Mouse (Mus musculus) ES-E14 (cell line): ENCODE results near the gene Aff1. TPM values are rescaled to one million over a fixed set of nuclear protein-coding genes. Genes with fewer than 3 reads are reported as not detected.
A peak's percentile ranks its signal among the peaks of the same experiment; 100 is the strongest.

ENCODE experiments used
- DNase-seq: peaks from one replicate; pipeline ENCODE4 v3.0.0-alpha.2; 2013; ENCODE audit warnings: low read depth, low spot score
- H3K27ac ChIP-seq: 2 replicates; pipeline ENCODE4 v1.5.1; 2012; ENCODE audit warnings: low read depth, mild to moderate bottlenecking, low read length, moderate library complexity, mixed read lengths; ENCODE audit not compliant: poor library complexity, insufficient read depth, severe bottlenecking
- H3K36me3 ChIP-seq: 2 replicates; pipeline ENCODE4 v1.6.1; 2012; ENCODE audit warnings: mild to moderate bottlenecking, low read length, moderate library complexity, mixed read lengths; ENCODE audit not compliant: control insufficient read depth, poor library complexity, insufficient read depth, severe bottlenecking
- H3K4me1 ChIP-seq, 2 experiments: fragments of 150-350 bp in 1 of 2; sonication (generic) in 1 of 2; 2 replicates each; pipeline ENCODE4 v1.6.1; 2012; ENCODE audit warnings: low read length in 2 of 2, mild to moderate bottlenecking in 1 of 2, mixed read lengths in 1 of 2; ENCODE audit not compliant: control insufficient read depth in 2 of 2, insufficient read depth in 2 of 2, poor library complexity in 1 of 2
- H3K4me3 ChIP-seq, 2 experiments: fragments of 150-350 bp in 1 of 2; sonication (generic) in 1 of 2; 2 replicates each; pipeline ENCODE4 v1.5.1; 2012; ENCODE audit warnings: low read length in 2 of 2, low read depth in 1 of 2, mild to moderate bottlenecking in 1 of 2, mixed read lengths in 1 of 2; ENCODE audit not compliant: insufficient read depth in 1 of 2, poor library complexity in 1 of 2, severe bottlenecking in 1 of 2
- H3K9ac ChIP-seq: 2 replicates; pipeline ENCODE4 v1.6.1; 2012; ENCODE audit warnings: low read depth, mild to moderate bottlenecking, low read length, mixed read lengths; ENCODE audit not compliant: poor library complexity, insufficient read depth, severe bottlenecking
- H3K9me3 ChIP-seq: fragments of 150-350 bp; sonication (generic); 2 replicates; pipeline ENCODE4 v1.6.1; 2012; ENCODE audit warnings: low read depth, mild to moderate bottlenecking, low read length; ENCODE audit not compliant: control insufficient read depth, insufficient read depth
- CHD2 ChIP-seq: IDR thresholded peaks from 2 replicates; pipeline ENCODE4 v1.6.1; 2014; ENCODE audit warnings: mild to moderate bottlenecking, low read depth, low read length, inconsistent platforms
- HCFC1 ChIP-seq: IDR thresholded peaks from 2 replicates; pipeline ENCODE4 v1.6.1; 2012; ENCODE audit warnings: low read length, inconsistent platforms, borderline replicate concordance; ENCODE audit not compliant: insufficient read depth
- MAFK ChIP-seq: IDR thresholded peaks from 2 replicates; pipeline ENCODE4 v1.6.1; 2014; ENCODE audit warnings: mild to moderate bottlenecking, low read depth, low read length, inconsistent platforms; ENCODE audit not compliant: insufficient read depth
- ZC3H11A ChIP-seq: IDR thresholded peaks from 2 replicates; pipeline ENCODE4 v1.6.1; 2012; ENCODE audit warnings: low read depth, mild to moderate bottlenecking, inconsistent platforms, low read length, borderline replicate concordance
- ZNF384 ChIP-seq: IDR thresholded peaks from 2 replicates; pipeline ENCODE4 v1.6.1; 2012; ENCODE audit warnings: low read depth, low read length, inconsistent platforms
- in situ Hi-C, 2 experiments: fragments of 600-800 bp; cut with MboI; formaldehyde crosslinking; loops; one replicate each; pipeline ENCODE4 v1.15.1; 2025; ENCODE audit warnings: low sequenced_read_pairs in 2 of 2, inconsistent platforms in 1 of 2; ENCODE audit not compliant: unreplicated experiment in 2 of 2
- total RNA-seq: library from RNA; depleted of rRNA; stranded (reverse); fragments of 300-350 nt; gene quantifications from 2 replicates; pipeline ENCODE4 v1.2.3, GENCODE M21; 2012; rRNA removed

The Aff1 gene
- 21.2 and 26.0 TPM in 2 replicates for total RNA-seq

DNA sequence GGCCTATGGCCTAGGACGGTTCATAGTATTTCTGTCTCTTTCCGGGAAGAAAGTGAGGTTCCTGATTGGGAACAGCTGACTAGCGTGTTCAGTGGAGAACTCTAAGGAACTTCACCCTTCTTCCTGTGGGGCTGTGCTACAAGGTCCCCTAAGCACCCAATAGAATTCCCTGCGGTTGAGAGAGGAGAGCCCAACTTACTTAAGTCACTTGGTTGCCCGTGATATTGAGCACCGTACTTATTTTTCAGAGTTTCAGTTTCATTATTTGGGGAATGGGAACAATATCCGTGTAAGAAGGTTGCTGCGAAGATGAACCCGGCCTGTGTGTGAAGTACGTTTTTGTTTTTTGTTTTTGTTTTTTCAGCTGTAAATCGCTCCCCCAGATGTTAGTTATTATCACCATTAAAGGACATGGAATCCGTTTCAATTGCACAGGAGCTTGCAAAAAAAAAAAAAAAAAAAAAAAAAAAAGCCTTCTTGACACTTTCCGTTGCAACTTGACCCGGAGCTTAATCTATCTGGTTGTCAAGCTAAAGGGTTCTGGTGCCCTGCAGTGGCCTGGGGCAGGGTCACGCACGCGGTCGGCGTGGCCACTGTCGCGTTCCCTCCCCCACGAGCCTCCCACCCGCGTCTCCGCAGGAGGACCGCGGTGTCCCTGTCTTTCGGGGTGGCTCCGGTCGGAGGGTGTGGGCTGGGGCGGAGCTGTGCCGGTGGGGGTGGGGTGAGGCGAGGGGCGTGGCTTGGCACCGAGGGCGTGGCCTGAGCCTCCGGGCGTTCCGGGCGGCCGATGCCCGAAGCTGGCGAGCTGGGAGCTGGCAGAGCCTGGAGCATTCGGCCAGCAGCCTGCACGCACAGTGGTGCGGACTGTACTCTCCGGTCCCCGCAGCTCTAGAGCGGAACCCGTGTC is at the start of gene Aff1:
Gene Aff1 (plus strand): TSS at position 751 of the 907 bp plus-strand sequence.
- no peaks in the 10 kb centered on the region for H3K36me3 ChIP-seq
- H3K4me3 ChIP-seq, result peak within 1 kb of the TSS; percentile 88 to 99
- TF ChIP-seq HCFC1, result 0 out of 2 replicates have a peak, but pooled peaks have one; percentile 44
- TF ChIP-seq ZC3H11A, result no peak
- TF ChIP-seq ZNF384, result peak; percentile 97
- peaks cover 0 to 5% of the 10 kb centered on the region in 2 experiments; a peak in 2 of 4 replicates for H3K4me1 ChIP-seq
- in situ Hi-C loops, result no loop called here
- no peaks in the 10 kb centered on the region for H3K9me3 ChIP-seq
- H3K27ac ChIP-seq, result peak within 1 kb of the TSS; percentile 60
- H3K9ac ChIP-seq, result peak within 1 kb of the TSS; percentile 69
- DNase-seq, result peak; percentile 60

DNA sequence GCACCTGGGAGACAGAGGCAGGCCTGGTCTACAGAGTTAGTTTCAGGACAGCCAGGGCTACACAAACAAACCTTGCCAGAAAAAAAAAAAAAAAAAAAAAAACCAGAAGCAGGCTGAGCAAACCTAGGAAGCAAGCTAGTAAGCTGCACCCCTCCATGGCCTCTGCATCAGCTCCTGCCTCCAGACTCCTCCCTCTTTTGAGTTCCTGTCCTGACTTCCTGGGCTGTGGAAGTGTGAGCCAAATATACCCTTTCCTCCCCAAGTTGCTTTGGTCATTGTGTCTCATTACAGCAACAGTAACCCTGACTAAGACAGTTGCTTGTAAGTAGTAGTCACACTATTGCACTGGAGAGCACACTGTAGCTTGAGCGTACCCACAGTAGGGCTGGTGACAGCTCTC is 48.0 kb upstream of the Aff1 start:
- TF ChIP-seq ZNF384 (no peak), ZC3H11A (no peak), HCFC1 (no peak), MAFK (no peak), CHD2 (no peak)
- Histone ChIP-seq H3K27ac (no peak overlapping the region), H3K36me3 (no peaks in the 10 kb centered on the region), H3K4me1 (peaks cover 0 to 5% of the 10 kb centered on the region in 2 experiments; a peak in 1 of 4 replicates), H3K4me3 (no peak overlapping the region), H3K9me3 (no peaks in the 10 kb centered on the region), H3K9ac (no peak overlapping the region)
- DNase-seq, result no peak
- in situ Hi-C loops, result no loop called here

DNA sequence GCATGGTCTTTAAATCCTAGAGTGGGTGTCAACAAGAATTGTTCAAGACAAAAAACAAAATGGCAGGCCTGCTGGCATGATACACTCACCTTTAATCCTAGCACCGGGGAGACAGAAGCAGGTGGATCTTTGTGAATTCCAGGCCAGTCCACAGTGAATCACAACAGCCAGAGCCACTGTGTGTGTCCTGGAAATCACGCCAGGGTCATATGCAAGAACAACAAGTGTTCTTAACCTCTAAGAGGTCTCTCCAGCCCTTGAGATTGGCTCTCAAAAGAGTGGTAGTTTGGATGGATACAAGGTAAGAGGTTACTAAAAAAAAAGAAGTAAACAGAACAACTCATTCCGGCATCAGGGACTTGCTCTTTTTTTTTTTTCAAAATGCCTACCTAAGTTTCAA is 44.9 kb upstream of the Aff1 start:
- Histone ChIP-seq H3K4me3 (no peak overlapping the region), H3K4me1 (peaks cover 0 to 2% of the 10 kb centered on the region in 2 experiments; a peak in 1 of 4 replicates), H3K27ac (no peak overlapping the region), H3K36me3 (no peaks in the 10 kb centered on the region), H3K9ac (no peak overlapping the region), H3K9me3 (no peaks in the 10 kb centered on the region)
- in situ Hi-C loops, result no loop called here
- TF ChIP-seq HCFC1, result no peak
- TF ChIP-seq ZNF384, result no peak
- no peak for TF ChIP-seq ZC3H11A
- no peak for TF ChIP-seq MAFK
- TF ChIP-seq CHD2, result no peak
- no peak for DNase-seq

DNA sequence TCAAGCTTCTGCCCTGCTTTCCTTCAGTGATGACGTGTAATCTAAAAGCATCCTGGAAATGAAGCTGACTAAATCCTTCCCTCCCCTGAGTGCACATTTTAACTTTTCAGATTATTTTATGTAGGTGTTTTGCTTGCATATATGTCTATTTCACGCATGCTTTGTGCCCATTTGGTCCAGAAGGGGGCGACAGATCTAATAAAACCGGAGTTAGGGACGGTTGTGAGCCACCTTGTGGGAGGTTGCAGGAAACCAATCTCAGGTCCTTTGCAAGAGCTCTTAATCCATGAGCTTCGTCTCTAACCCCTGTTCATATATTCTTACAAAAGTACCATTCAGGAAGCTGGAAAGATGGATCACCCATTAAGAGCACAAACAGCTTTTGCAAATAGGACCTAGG is 37.9 kb upstream of the Aff1 start:
- peak; percentile 95 for DNase-seq

More for the DNA sequence above, 37.9 kb upstream of the Aff1 start:
- in situ Hi-C loops, result loop anchor here (10.0 to 25.0 kb wide), 2 partner anchors 292 to 299 kb away; no protein-coding TSS in a partner anchor
- Histone ChIP-seq H3K36me3 (no peaks in the 10 kb centered on the region), H3K9me3 (no peaks in the 10 kb centered on the region), H3K9ac (no peak overlapping the region), H3K27ac (no peak overlapping the region), H3K4me1 (peaks cover 0 to 5% of the 10 kb centered on the region in 2 experiments; a peak in 1 of 4 replicates), H3K4me3 (no peak overlapping the region)
- TF ChIP-seq HCFC1 (no peak), ZC3H11A (peak; percentile 74)
